Mouse (Mus musculus) gastrocnemius, postnatal 14 days (tissue): ENCODE measurements at regions not wholly inside any gene's neighbourhood (a gene's known extent, or its start where the extent isn't known, plus 50 kb on each side); places are given as distances from the start of the nearest gene placed in this dataset.

Source experiments
- DNase-seq: peaks from one replicate; pipeline ENCODE4 v3.0.0; 2021; ENCODE audit warnings: mixed read lengths
- intact Hi-C: fragments of 180-260 bp; cut with DNase I; formaldehyde crosslinking; loops from one replicate; pipeline ENCODE4 v1.15.1; 2025; ENCODE audit warnings: low total_unique reads

GRCm38 (mm10) chr2:173334856-173335595 is 58.7 kb upstream of the Pmepa1 start:
- intact Hi-C loops, result loop anchor here (10.0 kb wide), 1 partner anchor 100 kb away; no protein-coding TSS in a partner anchor

GRCm38 (mm10) chr2:173335859-173336258 is 59.5 kb upstream of the Pmepa1 start:
- DNase-seq, result peak; percentile 83
- intact Hi-C loops, result loop anchor here (10.0 kb wide), 1 partner anchor 101 kb away; no protein-coding TSS in a partner anchor

More at GRCm38 (mm10) chr2:173334856-173335595, 58.7 kb upstream of the Pmepa1 start:
- DNase-seq, result no peak

GRCm38 (mm10) chr2:173337666-173338065 is 61.3 kb upstream of the Pmepa1 start:
- DNase-seq, result peak; percentile 27
- intact Hi-C loops, result loop anchor here (10.0 kb wide), 1 partner anchor 103 kb away; no protein-coding TSS in a partner anchor

DNA sequence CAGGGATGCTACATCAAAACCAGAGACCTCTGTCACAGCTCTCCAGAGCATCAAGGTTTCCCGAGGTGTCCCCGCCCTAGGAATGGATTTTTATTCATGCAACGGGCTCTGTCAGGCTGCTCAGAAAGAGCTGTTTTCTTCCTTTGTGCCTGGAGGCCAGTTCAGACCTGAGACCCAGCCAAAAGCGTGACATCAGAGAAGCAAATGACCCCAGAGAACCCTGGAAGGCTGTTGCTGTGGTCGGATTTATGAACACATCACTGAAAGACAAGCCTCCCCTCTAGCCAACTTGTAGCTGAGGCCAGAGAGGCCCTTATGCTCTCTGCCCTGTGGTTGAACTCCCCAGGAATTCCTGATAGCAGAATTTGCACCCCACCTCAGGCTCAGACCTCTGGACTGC is 62.3 kb upstream of the Pmepa1 start:
- intact Hi-C loops, result loop anchor here (10.0 kb wide), 1 partner anchor 104 kb away; no protein-coding TSS in a partner anchor
- DNase-seq, result peak; percentile 79

DNA sequence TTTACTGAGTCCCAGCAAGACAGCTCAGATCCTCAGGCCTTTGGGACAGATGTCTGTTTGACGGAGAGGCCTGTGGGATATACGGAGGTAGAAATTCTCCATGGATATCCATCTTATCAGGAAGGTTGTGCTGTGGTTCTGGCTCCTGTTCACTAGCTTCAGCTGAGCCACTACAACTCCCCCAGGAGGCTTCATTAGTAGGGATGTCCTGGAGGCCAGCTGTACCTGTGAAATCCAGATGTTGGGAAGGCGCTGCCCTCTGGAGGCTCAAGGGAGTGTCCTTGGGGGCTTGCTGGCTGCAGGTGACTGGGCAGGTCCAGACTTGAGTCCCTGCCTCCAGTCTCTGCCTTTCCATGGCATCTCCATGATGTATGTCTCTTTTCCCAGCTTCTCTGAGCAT is 62.9 kb upstream of the Pmepa1 start:
- DNase-seq, result no peak
- intact Hi-C loops, result loop anchor here (10.0 kb wide), 1 partner anchor 104 kb away; no protein-coding TSS in a partner anchor

DNA sequence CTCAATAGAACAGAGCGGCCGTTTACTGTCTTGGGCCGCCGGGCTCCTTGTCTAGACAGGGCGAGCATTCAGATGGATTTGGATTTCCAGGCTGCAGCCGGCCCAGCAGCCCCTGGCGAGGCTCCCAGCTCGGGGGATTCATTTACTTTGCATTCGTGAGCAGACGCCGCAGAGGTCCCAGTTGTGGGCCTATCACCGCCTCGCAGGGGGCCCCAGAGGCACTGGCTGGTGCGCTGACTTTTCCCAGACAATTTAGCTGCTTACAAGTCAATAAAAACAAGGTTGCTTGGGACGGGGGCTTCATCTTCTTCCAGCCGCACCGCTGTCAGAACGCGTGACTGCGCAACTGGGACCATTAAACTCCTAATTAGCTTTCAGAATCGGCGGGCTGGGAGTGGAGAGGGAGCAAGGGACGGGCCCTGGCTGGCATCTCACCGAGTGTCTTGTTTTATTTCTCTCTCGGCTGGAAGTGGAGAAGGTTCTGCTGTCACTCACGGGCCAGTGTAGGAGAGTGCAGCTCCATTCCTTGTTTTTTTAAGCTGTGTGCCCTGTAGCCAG is 63.8 kb upstream of the Pmepa1 start:
- intact Hi-C loops, result no loop called here
- DNase-seq, result peak; percentile 66

GRCm38 (mm10) chr2:173342605-173343260 is 66.4 kb upstream of the Pmepa1 start:
- intact Hi-C loops, result no loop called here

DNA sequence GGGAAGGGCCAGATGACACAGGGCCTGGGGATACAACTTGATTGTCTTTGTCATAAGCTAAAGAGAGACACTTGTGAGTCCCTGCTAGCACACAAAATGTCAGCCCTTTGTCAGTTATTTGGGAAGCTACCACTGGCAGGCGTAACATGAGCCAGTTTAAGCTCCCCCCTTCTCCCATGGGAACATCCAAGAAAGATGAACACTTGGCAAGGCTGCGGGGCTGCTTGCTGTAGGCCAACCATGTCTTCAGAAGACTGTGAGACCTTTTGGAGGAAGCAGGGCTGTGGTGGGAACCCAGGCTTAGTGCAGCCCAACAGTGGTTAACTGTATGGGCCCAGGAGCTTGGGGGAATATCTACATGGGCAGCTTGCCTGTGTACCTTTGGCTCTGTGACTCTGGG is 67.3 kb upstream of the Pmepa1 start:
- intact Hi-C loops, result no loop called here

More at GRCm38 (mm10) chr2:173342605-173343260, 66.4 kb upstream of the Pmepa1 start:
- peak; percentile 35 for DNase-seq

DNA sequence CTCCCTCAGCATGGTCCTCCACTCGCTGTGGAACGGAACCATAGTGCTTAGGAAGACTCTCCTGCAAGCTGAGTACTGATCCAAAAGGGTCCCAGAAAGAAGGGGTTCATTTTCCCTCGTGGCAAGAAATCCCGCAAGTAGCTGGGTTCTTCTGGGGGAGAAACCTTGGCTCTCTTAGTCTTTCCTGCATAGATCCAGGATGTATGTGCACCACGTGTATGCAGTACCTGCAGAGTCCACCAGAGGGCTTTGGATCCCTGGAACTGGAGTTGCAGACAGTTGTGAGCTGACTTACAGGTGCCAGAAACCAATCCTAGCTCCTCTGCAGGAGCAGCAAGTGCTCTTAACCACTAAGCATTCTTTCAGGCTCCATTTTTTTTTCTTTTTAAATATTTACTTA is 67.9 kb upstream of the Pmepa1 start:
- intact Hi-C loops, result no loop called here
- DNase-seq, result no peak

More for the DNA sequence above, 67.3 kb upstream of the Pmepa1 start:
- no peak for DNase-seq

DNA sequence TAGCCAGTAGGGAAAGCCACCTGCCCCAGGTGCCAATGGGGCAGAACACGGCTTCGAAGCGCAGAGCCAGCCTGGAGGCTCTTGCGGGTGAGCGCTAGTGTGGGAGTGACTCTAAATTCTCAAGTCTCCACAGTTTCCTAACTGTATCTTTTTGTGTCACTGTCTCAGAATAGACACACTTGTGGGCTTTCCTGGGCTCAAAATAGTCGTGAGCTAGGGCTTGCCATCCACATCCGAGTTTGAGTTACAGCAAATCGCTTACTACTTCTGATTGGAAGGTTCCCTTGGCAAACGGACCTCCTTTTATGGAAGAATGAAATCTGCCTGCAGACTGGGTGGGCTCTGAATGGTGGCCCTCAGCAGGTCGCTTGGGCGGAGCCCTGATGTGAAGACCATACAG is 71.0 kb upstream of the Pmepa1 start:
- intact Hi-C loops, result no loop called here

GRCm38 (mm10) chr2:173348757-173349156 is 72.4 kb upstream of the Pmepa1 start:
- intact Hi-C loops, result no loop called here
- DNase-seq, result no peak

More for the DNA sequence above, 71.0 kb upstream of the Pmepa1 start:
- no peak for DNase-seq

- intact Hi-C loops, result no loop called here
- DNase-seq, result no peak
Observed at GRCm38 (mm10) chr2:173349510-173349909, 73.2 kb upstream of the Pmepa1 start.

GRCm38 (mm10) chr2:173349910-173350309 is 73.6 kb upstream of the Pmepa1 start:
- DNase-seq, result no peak
- intact Hi-C loops, result no loop called here

GRCm38 (mm10) chr2:173350405-173350804 is 74.1 kb upstream of the Pmepa1 start:
- no peak for DNase-seq
- intact Hi-C loops, result no loop called here

DNA sequence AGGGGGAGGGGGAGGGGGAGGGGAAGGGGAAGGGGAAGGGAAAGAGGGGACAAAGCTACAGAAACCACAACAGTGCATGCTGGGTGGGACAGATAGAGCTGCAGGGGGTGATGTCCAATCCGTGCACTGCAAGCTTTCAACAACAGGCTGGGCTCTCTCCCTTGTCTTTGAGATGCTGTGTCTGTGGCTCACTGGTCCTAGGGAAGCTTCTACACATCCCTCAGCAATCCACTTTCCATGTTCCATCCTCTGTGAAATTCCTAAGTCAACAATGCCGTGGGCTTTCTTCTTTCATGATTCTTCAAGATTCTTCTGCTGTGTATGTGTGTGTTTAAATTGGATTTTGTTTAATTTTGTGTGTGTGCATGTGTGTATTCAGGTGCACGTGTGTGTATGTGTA is 74.5 kb upstream of the Pmepa1 start:
- DNase-seq, result no peak
- intact Hi-C loops, result no loop called here

DNA sequence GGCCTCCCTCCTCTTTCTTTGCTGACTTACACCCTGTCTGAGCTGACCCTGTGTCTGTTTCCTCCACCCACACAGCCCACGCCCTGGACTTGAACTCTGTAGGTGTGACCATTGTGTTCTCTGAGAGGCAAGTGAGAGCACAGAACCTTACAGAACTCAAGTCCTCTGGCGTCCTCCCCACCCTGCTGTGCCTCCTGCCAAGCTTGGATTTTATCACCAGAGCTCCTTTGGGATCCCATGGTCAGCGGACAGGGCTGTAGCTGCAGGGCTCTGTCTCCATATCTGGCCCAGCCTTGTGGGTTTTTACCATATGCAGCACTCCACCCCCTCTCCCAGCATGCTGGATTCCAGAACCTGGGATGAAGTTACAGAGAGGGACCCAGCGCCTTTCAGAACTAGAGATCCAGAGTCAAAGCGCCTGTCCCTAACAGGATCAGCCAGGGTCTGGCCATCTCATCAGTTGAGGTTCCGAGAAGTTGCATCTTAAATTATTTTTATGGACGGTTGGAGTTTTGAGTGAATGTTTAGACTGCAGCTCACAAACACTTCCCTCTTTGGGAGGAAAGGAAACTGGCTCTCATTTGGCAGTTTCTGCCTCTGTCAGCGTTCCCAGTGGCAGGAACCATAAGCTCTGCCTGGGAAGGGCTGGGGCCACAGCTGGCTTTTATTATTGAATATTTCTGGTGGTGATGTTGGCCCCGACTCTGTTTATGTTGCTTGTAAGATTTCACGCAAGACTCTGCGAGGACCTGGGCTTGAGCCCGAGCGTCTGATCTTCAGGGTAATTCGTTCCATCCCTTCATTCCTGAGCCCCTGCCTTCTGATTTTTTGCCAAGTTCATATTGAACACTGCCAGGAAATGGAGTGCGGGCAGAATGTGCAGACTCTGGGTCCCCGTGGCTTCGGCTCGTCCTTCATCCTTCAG is 75.8 kb upstream of the Pmepa1 start:
- DNase-seq, result peak; percentile 78

GRCm38 (mm10) chr2:173352756-173353139 is 76.4 kb upstream of the Pmepa1 start:
- no peak for DNase-seq
- intact Hi-C loops, result no loop called here

More for the DNA sequence above, 75.8 kb upstream of the Pmepa1 start:
- intact Hi-C loops, result no loop called here

GRCm38 (mm10) chr2:173353435-173354241 is 77.3 kb upstream of the Pmepa1 start:
- peak; percentile 32 for DNase-seq
- intact Hi-C loops, result no loop called here

GRCm38 (mm10) chr2:173356786-173357185 is 80.5 kb upstream of the Pmepa1 start:
- DNase-seq, result no peak
- intact Hi-C loops, result no loop called here
